Mouse (Mus musculus): ENCODE measurements at regions not wholly inside any gene's neighbourhood (a gene's known extent, or its start where the extent isn't known, plus 50 kb on each side); places are given as distances from the start of the nearest gene placed in this dataset.

GRCm38 (mm10) chr3:149329615-149330014 is 339.3 kb upstream of the Adgrl2 start:
- DNase-seq (ENCODE audit: low read depth, low spot score): no peak

- peak; percentile 26 for DNase-seq (ENCODE audit: low read depth, low spot score)
These were observed 336.3 kb upstream of the Adgrl2 start for GRCm38 (mm10) chr3:149326664-149327063.

GRCm38 (mm10) chr3:149324088-149324487 is 333.7 kb upstream of the Adgrl2 start:
- DNase-seq (ENCODE audit: low read depth, low spot score): no peak

- DNase-seq (ENCODE audit: low read depth, low spot score): no peak
These were observed 328.4 kb upstream of the Adgrl2 start for GRCm38 (mm10) chr3:149318728-149319127.

GRCm38 (mm10) chr3:149314258-149314657 is 323.9 kb upstream of the Adgrl2 start:
- no peak for DNase-seq (ENCODE audit: low read depth, low spot score)

GRCm38 (mm10) chr3:149313217-149313616 is 322.9 kb upstream of the Adgrl2 start:
- DNase-seq (ENCODE audit: low read depth, low spot score): no peak

GRCm38 (mm10) chr3:149311576-149311975 is 321.2 kb upstream of the Adgrl2 start:
- no peak for DNase-seq (ENCODE audit: low read depth, low spot score)

GRCm38 (mm10) chr3:149306709-149307108 is 316.4 kb upstream of the Adgrl2 start:
- DNase-seq (ENCODE audit: low read depth, low spot score): no peak

- no peak for DNase-seq (ENCODE audit: low read depth, low spot score)
These were observed 315.9 kb upstream of the Adgrl2 start for GRCm38 (mm10) chr3:149306291-149306690.

- DNase-seq (ENCODE audit: low read depth, low spot score): no peak
These were observed 315.1 kb upstream of the Adgrl2 start for GRCm38 (mm10) chr3:149305440-149305839.

- DNase-seq (ENCODE audit: low read depth, low spot score): no peak
These were observed 314.7 kb upstream of the Adgrl2 start for GRCm38 (mm10) chr3:149305011-149305413.

GRCm38 (mm10) chr3:149303418-149303817 is 313.1 kb upstream of the Adgrl2 start:
- DNase-seq (ENCODE audit: low read depth, low spot score): no peak

GRCm38 (mm10) chr3:149300002-149300401 is 309.6 kb upstream of the Adgrl2 start:
- no peak for DNase-seq (ENCODE audit: low read depth, low spot score)

GRCm38 (mm10) chr3:149296419-149296962 is 306.1 kb upstream of the Adgrl2 start:
- DNase-seq (ENCODE audit: low read depth, low spot score): no peak

GRCm38 (mm10) chr3:149295942-149296341 is 305.6 kb upstream of the Adgrl2 start:
- DNase-seq (ENCODE audit: low read depth, low spot score): no peak

- DNase-seq (ENCODE audit: low read depth, low spot score): no peak
These were observed 305.0 kb upstream of the Adgrl2 start for GRCm38 (mm10) chr3:149295257-149295831.

GRCm38 (mm10) chr3:149294445-149294844 is 304.1 kb upstream of the Adgrl2 start:
- no peak for DNase-seq (ENCODE audit: low read depth, low spot score)

- no peak for DNase-seq (ENCODE audit: low read depth, low spot score)
These were observed 302.1 kb upstream of the Adgrl2 start for GRCm38 (mm10) chr3:149292459-149292858.

GRCm38 (mm10) chr3:149291473-149291872 is 301.1 kb upstream of the Adgrl2 start:
- no peak for DNase-seq (ENCODE audit: low read depth, low spot score)

GRCm38 (mm10) chr3:149290228-149290627 is 299.9 kb upstream of the Adgrl2 start:
- DNase-seq (ENCODE audit: low read depth, low spot score): no peak

- no peak for DNase-seq (ENCODE audit: low read depth, low spot score)
These were observed 296.7 kb upstream of the Adgrl2 start for GRCm38 (mm10) chr3:149287080-149287479.

- no peak for DNase-seq (ENCODE audit: low read depth, low spot score)
These were observed 294.6 kb upstream of the Adgrl2 start for GRCm38 (mm10) chr3:149284976-149285375.
